Mouse (Mus musculus) heart, adult 2 months (tissue): ENCODE measurements around the gene Tapbp.

Source experiments
- CTCF ChIP-seq: fragments of 200-600 bp; IDR thresholded peaks from 2 replicates; pipeline ENCODE4 v1.8.1; 2022; ENCODE audit warnings: antibody characterized with exemption, mild to moderate bottlenecking, moderate library complexity
- EP300 ChIP-seq: fragments of 200-500 bp; IDR thresholded peaks from 2 replicates; pipeline ENCODE4 v1.6.1; 2011; ENCODE audit warnings: low read depth, low read length, control low read depth; ENCODE audit not compliant: insufficient read depth

GRCm38 (mm10) chr17:33890533-33891059 lies 25.1 kb upstream of the Tapbp start, which contains the start of gene Kifc1:
- TF ChIP-seq CTCF = peak; percentile 88
- TF ChIP-seq EP300 = peak; percentile 56; the same call in 1 of the 2 replicates
